Mouse (Mus musculus) monocyte, adult 2 months (primary cell): Measurements from ENCODE around the gene Itfg2.

Experiments
- DNase-seq, 2 experiments: peaks; one replicate each; pipeline ENCODE4 v3.0.0; 2022; ENCODE audit warnings: low spot score in 2 of 2, low read depth in 1 of 2

Gene Itfg2

GRCm38 (mm10) chr6:128424269-128425019 lies at the start of gene Itfg2:
TSS of gene Itfg2 (minus strand) at chr6:128424931.
- peak; percentile 84 to 94 for DNase-seq

- DNase-seq = no peak
These were observed 49.4 kb upstream of the Itfg2 start for GRCm38 (mm10) chr6:128474112-128474511.

- DNase-seq = no peak
These were observed 44.7 kb upstream of the Itfg2 start for GRCm38 (mm10) chr6:128469451-128469850.

- no peak for DNase-seq
These were observed 42.6 kb upstream of the Itfg2 start for GRCm38 (mm10) chr6:128467298-128467697.

- DNase-seq = no peak
These were observed 41.8 kb upstream of the Itfg2 start for GRCm38 (mm10) chr6:128466563-128466962.

GRCm38 (mm10) chr6:128466043-128466442 lies 41.3 kb upstream of the Itfg2 start:
- no peak for DNase-seq

GRCm38 (mm10) chr6:128464996-128465395 lies 40.3 kb upstream of the Itfg2 start:
- DNase-seq = no peak

GRCm38 (mm10) chr6:128461606-128462005 lies 36.9 kb upstream of the Itfg2 start:
- DNase-seq = no peak

- DNase-seq = no peak
These were observed 36.2 kb upstream of the Itfg2 start for GRCm38 (mm10) chr6:128460729-128461503.

GRCm38 (mm10) chr6:128460321-128460720 lies 35.6 kb upstream of the Itfg2 start:
- no peak for DNase-seq

- DNase-seq = no peak
These were observed 32.5 kb upstream of the Itfg2 start for GRCm38 (mm10) chr6:128457186-128457585.

- DNase-seq = no peak
These were observed 31.3 kb upstream of the Itfg2 start for GRCm38 (mm10) chr6:128455835-128456605.

- DNase-seq = no peak
These were observed 22.3 kb upstream of the Itfg2 start for GRCm38 (mm10) chr6:128447063-128447462.

GRCm38 (mm10) chr6:128445761-128446535 lies 21.2 kb upstream of the Itfg2 start:
- peak in 1 of 2 experiments; percentile 10 for DNase-seq

GRCm38 (mm10) chr6:128440238-128440637 lies 15.5 kb upstream of the Itfg2 start:
- no peak for DNase-seq

GRCm38 (mm10) chr6:128438871-128439341 lies 14.2 kb upstream of the Itfg2 start:
- DNase-seq = no peak

GRCm38 (mm10) chr6:128438317-128438870 lies 13.7 kb upstream of the Itfg2 start, which contains the start of gene Fkbp4:
TSS of gene Fkbp4 (minus strand) at chr6:128438677.
- DNase-seq = peak; percentile 71 to 86

GRCm38 (mm10) chr6:128437731-128438316 lies 13.1 kb upstream of the Itfg2 start:
- DNase-seq = no peak

- no peak for DNase-seq
These were observed 12.6 kb upstream of the Itfg2 start for GRCm38 (mm10) chr6:128437288-128437687.
